Mouse (Mus musculus): Measurements from ENCODE around the gene Plekhg5. TPM values are rescaled to one million over a fixed set of nuclear protein-coding genes. Genes with fewer than 3 reads are reported as not detected.

Plekhg5 gene
- polyA plus RNA-seq, 1 experiment: 5.5 TPM

DNA sequence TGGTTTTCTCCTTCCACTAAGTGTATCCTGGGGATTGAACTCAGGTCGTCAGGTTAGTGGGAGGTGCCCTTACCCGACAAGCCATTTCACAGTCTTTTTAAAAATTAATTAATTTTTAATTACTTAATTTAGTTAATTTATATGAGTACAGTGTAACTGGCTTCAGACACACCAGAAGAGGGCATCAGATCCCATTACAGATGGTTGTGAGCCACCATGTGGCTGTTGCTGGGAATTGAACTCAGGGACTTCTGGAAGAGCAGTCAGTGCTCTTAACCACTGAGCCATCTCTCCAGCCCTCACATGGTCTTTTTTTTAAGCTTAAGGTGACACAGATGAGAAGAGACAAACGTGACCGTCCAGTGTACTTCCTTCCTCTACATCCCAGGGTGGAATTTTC lies 82.7 kb downstream of the Plekhg5 start:
- Histone ChIP-seq H3K27me3 (replicated peaks) (peaks cover 67% of the 10 kb centered on the region), H3K4me1 (peaks cover 75% of the 10 kb centered on the region)

GRCm38 (mm10) chr4:152157779-152158584 lies 85.7 kb downstream of the Plekhg5 start:
- Histone ChIP-seq H3K27me3 (replicated peaks) (peaks cover 70% of the 10 kb centered on the region), H3K36me3 (replicated peaks; ENCODE audit: low read length) (no peaks in the 10 kb centered on the region), H3K4me3 (replicated peaks) (peak overlapping the region; percentile 89), H3K9me3 (no peaks in the 10 kb centered on the region), H3K4me1 (peaks cover 55% of the 10 kb centered on the region)
- TF ChIP-seq GATA1 (IDR thresholded peaks at IDR 0.05; ENCODE audit: borderline replicate concordance, low read length) (no peak), FLI1 (IDR thresholded peaks at IDR 0.05; ENCODE audit: low read length) (no peak)

More for the DNA sequence above, 82.7 kb downstream of the Plekhg5 start:
- Histone ChIP-seq H3K36me3 (replicated peaks; ENCODE audit: low read length) (no peaks in the 10 kb centered on the region), H3K4me3 (replicated peaks) (no peak overlapping the region), H3K9me3 (no peaks in the 10 kb centered on the region)
- TF ChIP-seq GATA1 (IDR thresholded peaks at IDR 0.05; ENCODE audit: borderline replicate concordance, low read length) (no peak), FLI1 (IDR thresholded peaks at IDR 0.05; ENCODE audit: low read length) (no peak)

DNA sequence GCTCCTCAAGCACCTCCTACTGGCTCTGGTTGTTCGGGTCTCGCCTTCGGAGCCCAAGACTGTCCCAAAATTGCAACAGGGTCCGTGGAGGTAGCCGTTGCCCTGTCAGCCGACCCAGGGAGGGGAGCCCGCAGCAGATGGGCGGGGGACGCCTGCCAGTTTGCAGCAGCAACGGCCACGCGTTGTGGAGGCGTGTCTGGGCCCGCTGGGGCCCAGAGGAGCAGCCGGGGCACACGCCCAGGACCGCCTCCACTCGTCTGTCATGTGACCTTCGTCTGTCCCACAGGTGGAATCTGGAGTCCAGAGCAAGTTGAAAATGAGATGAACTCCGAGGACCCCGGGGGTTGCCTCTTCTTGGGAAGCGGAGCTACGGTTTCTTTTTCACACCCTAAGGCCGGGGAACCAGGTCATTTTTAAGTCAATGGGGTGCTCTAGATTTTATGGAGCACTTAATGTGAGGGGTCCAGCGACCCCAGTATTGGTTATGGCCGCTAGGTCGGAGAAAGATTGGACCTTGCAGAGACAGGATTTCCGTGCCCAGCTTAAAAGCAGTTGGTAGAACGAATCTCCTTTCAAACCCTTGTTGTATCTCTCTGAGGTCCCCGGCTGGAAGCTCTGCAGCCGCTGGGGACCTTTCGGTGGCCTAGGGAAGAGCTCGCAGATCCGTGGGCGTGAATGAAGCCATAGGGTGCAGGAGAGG lies 86.4 kb downstream of the Plekhg5 start, which contains the start of gene Hes2:
TSS of gene Hes2 (plus strand) at position 283 of the 700 bp plus-strand sequence.
- peak within 1 kb of the TSS; percentile 89 for H3K4me3 ChIP-seq (replicated peaks)
- TF ChIP-seq FLI1 (IDR thresholded peaks at IDR 0.05; ENCODE audit: low read length): no peak
- no peak for TF ChIP-seq GATA1 (IDR thresholded peaks at IDR 0.05; ENCODE audit: borderline replicate concordance, low read length)
- H3K4me1 ChIP-seq: peaks cover 51% of the 10 kb centered on the region
- H3K27me3 ChIP-seq (replicated peaks): peaks cover 68% of the 10 kb centered on the region
- H3K9me3 ChIP-seq: peaks cover 3% of the 10 kb centered on the region
- H3K36me3 ChIP-seq (replicated peaks; ENCODE audit: low read length): no peaks in the 10 kb centered on the region

DNA sequence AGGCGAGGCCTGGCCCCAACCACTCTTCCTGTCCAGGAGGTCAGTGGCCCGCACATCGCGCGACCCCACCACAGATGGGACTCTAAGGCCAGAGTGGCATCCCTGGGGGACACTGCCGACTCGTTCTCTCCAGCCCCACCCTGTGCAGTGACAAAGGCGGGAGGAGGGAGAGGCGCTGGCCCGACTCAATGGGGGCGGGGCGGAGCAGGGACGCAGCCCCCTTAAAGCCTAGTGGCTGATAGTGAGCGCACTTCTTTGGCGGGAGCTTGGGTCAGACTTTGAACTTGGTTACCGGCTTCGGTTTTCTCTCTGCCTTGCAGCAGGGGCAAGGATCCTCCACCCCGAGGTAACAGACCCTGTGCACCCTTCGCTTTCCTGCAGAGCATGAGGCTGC lies 87.0 kb downstream of the Plekhg5 start:
- Histone ChIP-seq H3K9me3 (peaks cover 8% of the 10 kb centered on the region), H3K27me3 (replicated peaks) (peaks cover 74% of the 10 kb centered on the region), H3K4me3 (replicated peaks) (peak overlapping the region; percentile 89), H3K36me3 (replicated peaks; ENCODE audit: low read length) (no peaks in the 10 kb centered on the region), H3K4me1 (peaks cover 48% of the 10 kb centered on the region)
- TF ChIP-seq FLI1 (IDR thresholded peaks at IDR 0.05; ENCODE audit: low read length) (no peak), GATA1 (IDR thresholded peaks at IDR 0.05; ENCODE audit: borderline replicate concordance, low read length) (no peak)

GRCm38 (mm10) chr4:152160748-152161147 lies 88.5 kb downstream of the Plekhg5 start:
- H3K27me3 ChIP-seq (replicated peaks): peaks cover 71% of the 10 kb centered on the region

GRCm38 (mm10) chr4:152161601-152162000 lies 89.3 kb downstream of the Plekhg5 start:
- peaks cover 9% of the 10 kb centered on the region for H3K9me3 ChIP-seq
- TF ChIP-seq FLI1 (IDR thresholded peaks at IDR 0.05; ENCODE audit: low read length) (no peak), GATA1 (IDR thresholded peaks at IDR 0.05; ENCODE audit: borderline replicate concordance, low read length) (no peak)
- H3K36me3 ChIP-seq (replicated peaks; ENCODE audit: low read length): no peaks in the 10 kb centered on the region
- H3K4me3 ChIP-seq (replicated peaks): no peak overlapping the region
- peaks cover 57% of the 10 kb centered on the region for H3K4me1 ChIP-seq
- peaks cover 69% of the 10 kb centered on the region for H3K27me3 ChIP-seq (replicated peaks)

More at GRCm38 (mm10) chr4:152160748-152161147, 88.5 kb downstream of the Plekhg5 start:
- no peak for TF ChIP-seq FLI1 (IDR thresholded peaks at IDR 0.05; ENCODE audit: low read length)
- TF ChIP-seq GATA1 (IDR thresholded peaks at IDR 0.05; ENCODE audit: borderline replicate concordance, low read length): no peak
- Histone ChIP-seq H3K4me3 (replicated peaks) (no peak overlapping the region), H3K9me3 (peaks cover 9% of the 10 kb centered on the region), H3K4me1 (peaks cover 53% of the 10 kb centered on the region), H3K36me3 (replicated peaks; ENCODE audit: low read length) (no peaks in the 10 kb centered on the region)

DNA sequence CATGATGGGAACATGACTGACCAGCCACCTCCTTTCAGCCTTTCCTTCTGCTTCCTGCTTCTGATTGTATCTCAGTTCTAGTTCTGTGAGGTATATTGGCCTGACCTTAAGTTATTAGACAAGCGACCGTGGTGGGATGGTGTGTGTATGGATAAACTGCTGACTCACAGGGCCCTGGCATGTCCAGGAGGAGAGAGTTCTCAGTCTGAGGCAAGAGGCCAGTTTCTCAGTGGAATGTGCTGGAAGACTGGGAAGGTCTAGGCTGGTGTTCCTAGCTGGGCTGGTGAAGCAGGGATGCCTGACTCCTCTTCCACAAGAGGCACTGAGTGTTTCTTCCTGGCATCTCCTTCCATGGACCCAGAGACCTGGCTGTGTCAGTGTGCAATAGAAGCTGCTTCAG lies 90.5 kb downstream of the Plekhg5 start:
- no peak for TF ChIP-seq GATA1 (IDR thresholded peaks at IDR 0.05; ENCODE audit: borderline replicate concordance, low read length)
- no peak for TF ChIP-seq FLI1 (IDR thresholded peaks at IDR 0.05; ENCODE audit: low read length)
- H3K4me3 ChIP-seq (replicated peaks): no peak overlapping the region
- H3K36me3 ChIP-seq (replicated peaks; ENCODE audit: low read length): no peaks in the 10 kb centered on the region
- peaks cover 63% of the 10 kb centered on the region for H3K27me3 ChIP-seq (replicated peaks)
- peaks cover 52% of the 10 kb centered on the region for H3K4me1 ChIP-seq
- H3K9me3 ChIP-seq: peaks cover 9% of the 10 kb centered on the region

Other genes with a start within 250 kb of the Plekhg5 start
- gene Camta1, start 210.6 kb upstream of the Plekhg5 start, polyA plus RNA-seq (2012; ENCODE audit: insufficient read depth, low replicate concordance): 3.2 and 13.4 TPM in 2 replicates
- gene Dnajc11, start 138.8 kb upstream of the Plekhg5 start, polyA plus RNA-seq (2012; ENCODE audit: insufficient read depth, low replicate concordance): 22.6 and 28.7 TPM in 2 replicates
- gene Thap3, start 83.5 kb upstream of the Plekhg5 start, polyA plus RNA-seq (2012; ENCODE audit: insufficient read depth, low replicate concordance): 27.3 and 48.0 TPM in 2 replicates
- gene Phf13, start 76.2 kb upstream of the Plekhg5 start, polyA plus RNA-seq (2012; ENCODE audit: insufficient read depth, low replicate concordance): 3.9 and 7.9 TPM in 2 replicates
- 4.4 and 7.1 TPM in 2 replicates for gene Klhl21, start 63.7 kb upstream of the Plekhg5 start, polyA plus RNA-seq (2012; ENCODE audit: insufficient read depth, low replicate concordance)
- gene Zbtb48, start 44.8 kb upstream of the Plekhg5 start, polyA plus RNA-seq (2012; ENCODE audit: insufficient read depth, low replicate concordance): 3.8 and 4.3 TPM in 2 replicates
- 0.34 TPM in 1 of 2 replicates, not detected in the other for gene Tas1r1, start 33.9 kb upstream of the Plekhg5 start, polyA plus RNA-seq (2012; ENCODE audit: insufficient read depth, low replicate concordance)
- gene Nol9, start 33.2 kb upstream of the Plekhg5 start, polyA plus RNA-seq (2012; ENCODE audit: insufficient read depth, low replicate concordance): 7.7 and 25.0 TPM in 2 replicates
- gene Tnfrsf25, start 43.4 kb downstream of the Plekhg5 start, polyA plus RNA-seq (2012; ENCODE audit: insufficient read depth, low replicate concordance): 0.56 TPM in 1 of 2 replicates, not detected in the other
- 9.3 and 14.4 TPM in 2 replicates for gene Espn, start 79.9 kb downstream of the Plekhg5 start, polyA plus RNA-seq (2012; ENCODE audit: insufficient read depth, low replicate concordance)
- not detected in 2 replicates for gene Hes2, start 86.4 kb downstream of the Plekhg5 start, polyA plus RNA-seq (2012; ENCODE audit: insufficient read depth, low replicate concordance)
- 103 and 107 TPM in 2 replicates for gene Acot7, start 105.6 kb downstream of the Plekhg5 start, polyA plus RNA-seq (2012; ENCODE audit: insufficient read depth, low replicate concordance)
- 0.11 TPM in 1 of 2 replicates, not detected in the other for gene Gpr153, start 201.7 kb downstream of the Plekhg5 start, polyA plus RNA-seq (2012; ENCODE audit: insufficient read depth, low replicate concordance)
- not detected in 2 replicates for gene Hes3, start 219.2 kb downstream of the Plekhg5 start, polyA plus RNA-seq (2012; ENCODE audit: insufficient read depth, low replicate concordance)
- 5.8 and 20.7 TPM in 2 replicates for gene Icmt, start 224.7 kb downstream of the Plekhg5 start, polyA plus RNA-seq (2012; ENCODE audit: insufficient read depth, low replicate concordance)
- 1.8 and 3.8 TPM in 2 replicates for gene Rnf207, start 246.5 kb downstream of the Plekhg5 start, polyA plus RNA-seq (2012; ENCODE audit: insufficient read depth, low replicate concordance)